Mouse (Mus musculus) adrenal gland, postnatal 10 days (tissue): ENCODE results near the gene Trak1. TPM values are rescaled to one million over a fixed set of nuclear protein-coding genes. Genes with fewer than 3 reads are reported as not detected.

Experiments
- DNase-seq: peaks from one replicate; pipeline ENCODE4 v3.0.0; 2021; ENCODE audit warnings: mixed read lengths
- total RNA-seq, 2 experiments: library from RNA; stranded (reverse); gene quantifications; 2 replicates each; pipeline ENCODE4 v1.2.3; 2021

The Trak1 gene
- total RNA-seq, 2 experiments from 2014 or later, result 84.0 to 117 TPM

DNA sequence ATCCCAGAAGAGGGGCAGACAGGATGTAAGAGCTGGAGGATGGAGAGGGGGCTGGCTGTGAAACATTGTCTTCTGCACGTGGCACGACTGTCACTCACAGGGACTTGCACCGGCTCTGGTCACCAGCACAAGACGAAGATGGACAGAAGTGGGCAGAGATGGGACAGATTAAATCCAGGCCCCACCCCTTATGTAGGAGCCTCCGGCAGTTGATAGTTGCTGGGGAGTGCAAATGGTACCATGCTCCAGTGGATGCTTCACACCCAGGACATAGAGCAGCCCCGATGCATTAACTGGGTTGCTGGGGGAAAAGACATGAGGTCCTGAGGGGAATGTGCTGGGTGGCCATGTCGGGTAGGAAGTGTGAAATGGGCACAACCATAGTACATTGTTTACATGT, 2.1 kb upstream of the Trak1 start:
- no peak for DNase-seq

DNA sequence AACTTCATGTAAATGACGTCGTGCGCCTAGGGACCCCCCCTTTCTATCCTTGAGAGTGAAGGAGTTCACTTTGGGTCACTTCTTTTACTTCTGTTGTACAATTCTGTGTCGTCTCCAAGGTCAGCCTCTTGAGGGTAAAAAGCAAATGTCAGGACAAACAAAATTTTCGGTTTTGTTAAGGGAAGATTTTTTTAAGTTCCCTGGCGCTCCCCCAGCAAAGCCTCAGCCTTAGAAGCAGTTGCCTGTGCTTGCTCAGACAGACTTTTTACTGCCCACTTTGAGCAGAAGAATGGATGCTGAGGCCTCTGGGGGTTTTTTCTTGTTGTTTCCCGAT, 730 bp downstream of the Trak1 start:
- DNase-seq, result no peak

DNA sequence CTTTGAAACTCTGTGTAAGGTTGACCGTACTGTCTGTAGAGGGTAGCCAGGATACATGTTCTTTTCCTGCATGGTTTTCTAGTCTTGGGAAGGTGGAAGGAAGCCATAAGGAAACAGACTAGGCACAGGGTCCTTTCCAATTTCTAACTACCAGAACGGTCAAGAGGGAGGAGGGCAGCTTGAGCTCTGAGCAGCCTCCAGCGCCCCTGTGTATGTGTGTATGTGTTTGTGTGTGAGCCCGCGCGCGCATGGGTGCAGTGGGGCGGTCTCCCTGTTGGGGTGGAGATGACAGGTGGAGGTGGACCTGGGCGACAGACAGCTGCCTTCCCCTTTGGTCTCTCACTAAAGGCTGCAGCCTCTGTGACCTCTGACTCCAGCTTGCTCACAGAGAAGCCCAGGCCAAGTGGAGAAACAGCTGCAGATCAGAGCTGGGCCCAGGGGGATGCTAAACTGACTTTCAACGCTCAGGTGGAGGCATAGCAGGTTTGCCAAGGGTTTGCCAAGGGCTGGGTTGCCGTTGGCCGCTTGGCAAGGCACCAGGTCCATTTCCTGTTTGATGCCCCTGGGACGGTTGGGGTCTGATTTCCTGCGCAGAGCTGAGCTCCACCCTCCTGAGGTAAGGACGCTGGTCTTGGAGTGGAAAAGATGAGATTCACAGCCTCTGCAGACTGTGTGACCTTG, 1.2 kb downstream of the Trak1 start:
- DNase-seq, result peak; percentile 76

DNA sequence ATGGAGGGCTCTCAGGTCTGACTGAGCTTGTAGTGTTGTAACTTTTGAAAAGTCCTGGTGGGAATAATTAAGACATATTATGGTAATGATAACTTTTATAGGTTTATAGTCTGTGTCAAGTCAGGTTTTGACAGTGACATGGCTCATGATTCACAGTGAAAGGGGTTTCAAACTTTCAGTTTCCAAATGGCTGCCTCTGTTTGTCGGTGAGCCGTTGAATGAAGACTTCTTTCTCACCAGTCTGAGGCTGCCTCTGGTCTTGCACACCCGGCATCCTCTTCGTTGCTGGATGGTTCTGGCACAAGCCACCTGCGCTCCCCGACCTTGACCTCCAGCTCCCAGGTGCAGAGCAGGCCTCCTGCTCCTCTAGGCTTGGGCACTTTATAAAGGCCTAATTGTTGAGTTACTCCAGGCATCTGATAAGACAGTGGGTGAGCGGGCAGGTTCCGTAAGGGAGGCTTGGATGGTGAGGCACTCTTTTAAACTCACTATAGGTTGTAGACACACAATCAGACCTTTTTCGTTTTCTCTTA, 2.0 kb downstream of the Trak1 start:
- peak; percentile 18 for DNase-seq

DNA sequence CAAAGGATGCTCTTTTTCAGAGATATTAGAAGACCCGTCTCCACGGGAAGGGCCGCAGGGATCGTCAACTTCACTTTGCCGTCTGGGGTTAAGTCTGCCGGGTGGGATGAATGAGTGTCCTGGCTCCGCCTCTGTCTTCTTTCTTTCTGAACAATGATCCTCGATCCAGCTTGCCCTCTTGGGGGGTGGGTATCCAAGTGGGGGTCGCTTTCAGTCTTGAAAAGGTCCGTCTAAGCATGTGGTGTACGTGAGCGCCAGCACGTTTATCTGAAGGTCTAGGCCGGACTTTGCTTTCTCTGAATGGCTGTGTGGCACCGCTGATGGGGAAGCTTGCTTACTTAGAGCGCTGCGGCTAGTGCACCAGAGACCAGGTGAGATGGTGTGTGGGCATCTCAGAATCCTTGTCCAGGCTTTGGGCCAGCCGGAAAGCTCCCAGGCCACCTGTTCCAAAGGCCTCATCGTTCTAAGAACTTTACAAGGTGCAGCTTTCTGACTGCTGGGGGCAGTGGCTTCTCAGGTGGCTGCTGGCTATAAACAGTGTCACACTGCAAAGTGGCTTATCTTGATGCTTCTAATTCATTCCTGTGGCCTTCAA, 2.8 kb downstream of the Trak1 start:
- DNase-seq, result no peak

DNA sequence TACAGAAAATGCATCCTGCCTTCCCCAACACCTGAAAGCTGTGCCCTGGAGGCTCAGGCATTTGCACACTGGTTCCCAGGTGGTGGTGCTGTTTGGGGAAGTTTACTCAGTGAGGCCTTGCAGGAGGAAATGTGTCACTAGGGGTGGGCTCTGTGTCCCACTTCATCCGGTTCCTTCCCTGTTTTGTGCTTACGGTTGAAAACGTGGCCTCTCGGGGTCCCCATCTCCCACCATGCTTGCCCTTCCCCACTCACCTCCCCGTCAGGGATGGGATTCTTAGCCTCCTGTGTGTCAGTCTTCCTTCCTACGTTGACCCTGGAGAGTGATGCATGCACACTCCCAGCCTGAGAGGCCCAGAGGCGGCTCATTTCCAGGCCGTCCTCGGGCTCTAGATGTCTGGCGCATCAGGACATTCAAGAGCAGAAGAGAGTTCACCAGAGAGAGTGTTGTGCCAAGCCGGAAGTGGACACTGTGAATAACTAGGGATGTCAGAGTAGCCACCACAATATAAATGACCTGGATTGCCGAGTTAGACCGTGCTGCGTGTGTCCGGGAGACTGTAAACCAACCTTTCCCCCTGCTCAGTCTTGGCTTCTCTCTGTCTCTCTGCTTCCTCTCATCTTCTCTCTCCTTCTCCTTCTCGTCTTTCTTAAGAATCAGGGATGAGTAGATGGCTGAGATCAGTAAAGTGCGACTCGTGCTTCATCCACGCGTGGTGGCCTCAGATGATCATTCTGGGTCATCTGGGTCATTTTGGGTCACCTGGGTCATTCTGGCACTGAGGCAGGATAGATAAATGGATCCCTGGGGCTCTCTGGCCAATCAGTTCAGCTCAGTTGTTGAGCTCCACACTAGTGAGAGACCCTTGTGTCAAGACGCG, 4.0 kb downstream of the Trak1 start:
- DNase-seq, result peak; percentile 10

DNA sequence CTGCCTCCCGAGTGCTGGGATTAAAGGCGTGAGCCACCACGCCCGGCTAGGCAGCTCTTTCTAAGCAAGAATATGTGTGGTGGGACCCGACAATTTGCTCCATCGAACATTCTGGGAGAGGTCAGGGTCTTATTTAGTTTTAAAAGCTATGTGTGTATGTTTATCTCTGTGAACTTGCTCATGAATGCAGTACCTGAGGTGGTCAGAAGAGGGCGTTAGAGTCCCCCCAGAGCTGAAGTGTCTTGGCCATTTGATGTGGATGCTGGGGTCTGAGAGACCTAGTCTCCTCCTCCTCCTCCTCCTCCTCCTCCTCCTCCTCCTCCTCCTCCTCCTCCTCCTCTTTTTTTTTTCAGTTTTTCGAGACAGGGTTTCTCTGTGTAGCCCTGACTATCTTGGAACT, 5.2 kb downstream of the Trak1 start:
- peak; percentile 12 for DNase-seq

DNA sequence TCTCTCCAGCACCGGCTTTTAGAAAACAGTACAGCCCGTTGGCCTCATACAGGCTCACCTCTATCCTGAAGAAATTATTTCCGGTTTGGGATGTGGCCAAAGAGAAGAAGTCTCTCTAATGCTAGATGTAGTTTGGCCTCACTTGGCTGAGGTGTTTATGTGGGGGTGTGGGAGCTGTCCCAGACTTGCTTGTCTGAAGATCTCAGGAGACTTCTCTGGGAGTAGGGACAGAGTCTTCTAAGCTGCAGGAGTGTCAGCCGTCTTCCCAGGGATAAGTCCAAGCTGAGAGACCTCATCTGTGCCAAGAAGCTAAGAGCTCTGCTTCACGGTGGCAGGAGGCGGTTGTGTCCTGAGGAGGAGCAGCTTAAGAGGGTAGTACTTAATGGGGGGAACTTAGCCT, 5.8 kb downstream of the Trak1 start:
- peak; percentile 13 for DNase-seq

DNA sequence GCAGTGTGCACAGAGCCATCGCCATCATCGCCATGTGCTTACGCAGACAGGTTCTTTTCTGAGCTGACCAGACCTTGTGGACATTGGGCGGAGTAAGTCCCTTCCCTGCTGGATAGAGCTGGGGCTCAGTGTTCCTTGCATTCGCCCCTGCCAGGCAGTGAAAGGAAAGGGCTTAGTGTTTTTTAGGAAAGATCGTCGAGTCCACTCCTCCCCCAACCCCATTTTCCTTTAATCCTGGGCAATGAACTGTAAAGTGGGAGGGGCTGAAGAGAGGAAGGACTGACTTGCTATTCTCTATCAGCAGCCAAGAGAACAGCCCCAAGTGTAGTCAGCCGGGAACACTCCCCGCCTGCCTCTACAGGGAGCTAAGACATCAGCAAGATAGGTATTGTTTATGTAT, 6.4 kb downstream of the Trak1 start:
- DNase-seq, result no peak

DNA sequence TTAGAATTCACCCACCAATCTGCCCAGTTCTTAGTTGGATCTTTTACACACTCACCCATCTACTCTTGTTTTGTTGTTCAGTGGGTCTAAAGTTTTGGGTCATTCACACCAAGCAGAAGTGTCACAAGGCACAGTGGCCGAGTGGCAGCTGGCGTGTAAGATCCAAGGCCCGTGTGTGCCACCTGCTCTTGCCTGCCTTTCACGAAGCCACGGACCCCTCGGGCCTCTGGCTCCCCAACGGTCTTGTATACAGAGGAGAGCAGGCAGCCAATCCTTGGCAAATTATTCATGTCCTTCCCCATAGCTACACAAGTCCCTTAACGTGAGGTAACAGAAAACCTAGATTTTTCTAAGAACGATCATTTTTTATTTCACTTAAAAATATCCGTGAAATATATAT, 7.2 kb downstream of the Trak1 start:
- DNase-seq, result no peak

DNA sequence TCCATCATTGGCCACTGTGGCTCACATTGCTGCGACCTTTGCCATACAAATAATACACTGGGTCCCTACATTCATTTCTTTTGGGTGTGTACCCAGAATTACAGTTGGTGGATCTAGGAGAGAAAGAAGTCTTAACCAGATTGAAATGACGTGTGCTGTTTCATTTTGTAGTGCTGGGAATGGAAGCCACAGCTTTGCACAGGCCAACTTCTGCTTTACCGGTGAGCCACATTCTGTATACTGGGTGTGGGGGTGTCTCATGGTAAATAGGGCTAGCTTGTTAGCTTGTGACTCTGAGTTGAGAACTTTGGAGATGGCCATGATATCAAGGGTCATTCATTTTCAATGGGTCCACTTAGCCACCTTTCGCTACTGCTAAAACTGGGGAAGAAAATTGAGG, 8.2 kb downstream of the Trak1 start:
- DNase-seq, result no peak

DNA sequence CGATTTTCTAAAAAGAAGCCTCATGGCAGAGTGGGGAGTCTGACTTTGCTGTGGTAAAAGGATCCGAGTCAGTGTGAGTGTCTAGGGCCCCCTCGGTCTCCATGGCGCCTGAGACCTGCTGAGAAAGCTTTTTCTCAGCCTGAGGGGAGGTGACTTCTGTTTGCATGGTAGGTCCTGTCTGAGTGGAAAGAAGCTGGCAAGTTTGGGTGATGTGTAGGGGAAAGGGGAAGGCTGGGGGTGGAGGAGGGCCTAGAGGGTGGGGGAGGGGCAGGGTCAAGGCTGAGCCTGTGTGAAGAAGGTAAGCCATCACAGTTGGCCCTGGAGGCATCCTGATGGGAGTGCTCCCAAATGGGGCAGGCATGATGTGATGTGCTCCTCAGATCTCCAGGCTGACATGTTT, 12.0 kb downstream of the Trak1 start:
- DNase-seq, result no peak

DNA sequence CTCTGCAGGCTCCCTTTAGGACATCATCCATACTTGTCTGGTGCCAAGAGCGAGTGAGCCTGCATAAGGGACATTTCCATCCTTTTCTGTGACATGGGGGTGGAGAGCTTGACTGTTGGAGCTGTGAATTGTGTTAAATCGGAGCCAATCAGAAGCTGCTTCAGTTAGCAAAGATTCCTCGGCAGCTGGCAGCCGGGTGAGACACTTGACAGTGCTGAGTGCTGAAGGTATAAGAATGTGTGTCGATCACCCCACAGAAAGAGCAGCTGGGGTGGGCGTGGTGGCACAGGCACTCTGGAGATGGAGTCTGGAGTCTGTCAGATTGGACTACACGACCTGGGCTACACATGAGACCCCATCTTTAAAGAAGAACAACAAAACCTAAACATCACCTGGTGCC, 13.2 kb downstream of the Trak1 start:
- DNase-seq, result no peak

DNA sequence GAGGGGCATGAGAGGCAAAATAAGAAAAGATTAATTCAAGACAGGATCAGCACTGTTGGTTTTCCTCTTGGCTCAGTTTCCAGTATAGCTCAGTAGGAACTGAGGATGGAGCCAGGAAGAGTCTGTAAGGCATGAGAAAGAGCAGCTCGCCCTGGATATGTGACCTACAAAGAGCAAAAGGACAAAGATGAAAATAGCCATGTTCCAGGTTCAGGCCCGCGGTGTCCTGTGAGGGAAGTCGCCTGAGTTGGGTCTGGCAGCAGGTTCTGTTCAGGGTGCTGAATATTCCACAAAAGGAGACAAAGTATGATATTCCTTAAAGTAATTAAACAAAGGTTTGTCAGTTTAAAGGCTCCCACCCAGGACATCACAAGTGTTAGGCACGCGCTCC, 14.5 kb downstream of the Trak1 start:
- DNase-seq, result no peak

DNA sequence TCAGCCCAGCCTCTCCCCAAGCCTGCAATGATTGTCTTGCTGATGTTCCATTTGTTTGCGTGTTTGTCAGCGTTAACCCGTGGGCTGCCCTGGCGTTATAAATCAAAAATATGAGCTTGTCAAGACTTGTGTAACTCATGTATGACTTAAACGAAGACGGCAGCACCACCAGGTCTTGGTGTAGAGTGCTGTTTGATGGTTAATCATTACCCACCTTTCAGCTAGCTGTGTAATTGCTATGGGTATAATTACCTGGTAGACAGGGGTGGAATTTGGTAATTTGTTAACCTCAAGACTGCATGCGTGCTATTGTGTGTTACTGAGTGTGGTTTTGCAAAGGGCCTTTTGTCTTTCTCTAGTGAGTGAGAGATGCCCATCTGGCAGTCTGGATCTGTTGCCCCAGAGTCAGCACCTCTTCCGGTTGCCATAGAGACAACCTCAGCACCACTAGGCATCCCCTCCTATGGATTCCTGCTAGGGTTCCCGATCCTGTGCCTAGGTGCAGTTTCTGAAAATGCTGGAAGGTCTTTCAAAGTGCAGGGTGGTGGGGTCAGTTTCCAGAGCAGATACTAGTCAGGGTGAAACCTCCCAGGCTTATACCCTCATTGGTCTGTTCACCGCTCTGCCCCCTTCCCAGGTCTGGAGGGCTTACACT, 15.1 kb downstream of the Trak1 start:
- no peak for DNase-seq

DNA sequence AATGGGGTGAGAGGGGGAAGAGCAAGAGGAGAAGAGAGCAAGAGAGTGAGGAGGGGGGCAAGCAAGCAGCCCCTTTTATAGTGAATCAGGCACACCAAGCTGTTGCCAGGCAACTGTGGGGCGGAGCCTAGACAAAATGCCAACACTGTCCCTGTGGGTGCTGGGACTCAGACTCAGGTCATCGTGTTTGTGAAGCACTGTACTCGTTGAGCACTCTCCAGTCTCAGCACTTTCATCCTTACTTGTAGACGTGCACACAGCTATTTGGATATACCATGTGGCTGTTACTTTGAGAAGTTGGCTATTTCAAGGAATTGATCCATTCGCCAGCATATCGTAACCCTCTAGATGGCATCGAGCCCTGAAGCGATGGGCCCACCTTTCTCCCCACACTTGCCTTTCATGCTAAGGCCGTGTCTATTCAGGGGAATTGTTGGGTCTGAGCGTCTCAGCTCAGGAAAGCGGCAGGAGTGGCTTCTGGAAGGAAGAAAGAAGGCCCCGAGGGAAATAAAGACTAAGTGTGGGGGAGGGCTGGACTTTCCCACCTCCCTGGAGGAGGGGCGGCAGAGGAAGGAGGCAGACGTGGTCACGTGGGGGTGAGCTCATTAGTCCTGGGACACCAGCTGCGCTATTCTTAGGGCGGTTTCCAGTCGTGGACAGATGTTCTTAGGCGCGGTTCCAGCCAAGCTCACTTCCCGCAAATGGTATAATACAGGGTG, 16.5 kb downstream of the Trak1 start:
- DNase-seq, result peak; percentile 82

DNA sequence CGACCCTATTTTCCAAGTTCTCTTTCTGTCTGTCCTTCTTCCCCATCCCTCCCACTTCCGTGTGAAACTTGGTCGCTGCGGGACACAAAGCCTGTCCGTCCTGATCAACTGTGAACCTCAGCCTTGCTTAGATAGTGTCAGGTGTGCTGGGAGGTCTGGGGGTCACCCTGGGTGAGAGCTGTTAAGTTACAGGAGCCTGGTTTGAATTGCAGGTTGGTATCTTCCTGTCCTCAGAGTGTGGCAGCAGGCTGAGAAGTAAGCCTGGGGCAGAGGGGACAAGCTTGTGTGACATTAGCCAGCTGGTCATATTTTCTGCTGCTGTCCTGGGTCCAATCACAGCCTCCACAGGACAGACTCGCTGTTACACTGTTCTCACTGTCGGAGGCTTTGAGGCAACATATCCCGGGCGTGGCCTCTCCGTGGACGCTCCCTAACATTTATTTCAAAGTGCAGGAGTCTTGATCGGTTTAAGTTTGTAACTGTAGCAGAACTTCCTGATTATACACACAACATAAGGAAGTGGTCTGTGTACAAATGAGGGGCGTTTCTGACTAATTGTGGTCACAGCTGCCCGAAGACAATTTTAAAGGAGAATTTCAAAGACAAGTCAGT, 17.3 kb downstream of the Trak1 start:
- no peak for DNase-seq

DNA sequence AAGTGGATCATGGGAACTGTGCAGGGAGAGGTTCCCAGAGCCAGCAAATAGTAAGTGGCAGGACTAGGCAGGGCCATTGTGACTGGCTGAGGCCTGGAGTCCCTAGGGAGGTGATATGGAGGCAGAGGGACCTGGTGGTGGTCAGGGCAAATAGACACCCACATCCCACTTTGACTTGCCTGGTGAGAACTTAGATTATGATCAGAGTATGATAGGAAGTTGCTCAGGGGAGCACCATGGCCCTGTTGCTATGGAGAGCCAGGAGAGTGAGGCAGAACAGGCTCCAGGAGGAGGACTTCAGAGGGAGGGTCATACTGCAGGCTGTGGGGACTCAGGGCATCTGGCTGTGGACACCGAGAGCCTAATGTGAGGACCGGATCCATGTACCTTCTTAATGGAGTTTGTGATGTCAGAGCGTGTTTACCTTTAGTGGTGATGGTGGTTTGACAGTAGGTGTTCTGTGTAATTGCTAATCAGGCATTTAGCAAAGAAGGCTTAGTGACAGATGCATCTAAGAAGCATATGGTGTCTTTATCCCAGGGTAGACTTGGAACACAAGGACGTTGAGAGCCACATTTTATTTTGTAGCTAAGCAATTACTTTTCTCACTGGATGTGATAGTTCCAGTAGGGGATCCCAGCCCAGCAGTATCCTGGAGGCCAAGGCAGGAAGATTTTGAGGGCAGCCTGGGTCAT, 18.7 kb downstream of the Trak1 start:
- no peak for DNase-seq

DNA sequence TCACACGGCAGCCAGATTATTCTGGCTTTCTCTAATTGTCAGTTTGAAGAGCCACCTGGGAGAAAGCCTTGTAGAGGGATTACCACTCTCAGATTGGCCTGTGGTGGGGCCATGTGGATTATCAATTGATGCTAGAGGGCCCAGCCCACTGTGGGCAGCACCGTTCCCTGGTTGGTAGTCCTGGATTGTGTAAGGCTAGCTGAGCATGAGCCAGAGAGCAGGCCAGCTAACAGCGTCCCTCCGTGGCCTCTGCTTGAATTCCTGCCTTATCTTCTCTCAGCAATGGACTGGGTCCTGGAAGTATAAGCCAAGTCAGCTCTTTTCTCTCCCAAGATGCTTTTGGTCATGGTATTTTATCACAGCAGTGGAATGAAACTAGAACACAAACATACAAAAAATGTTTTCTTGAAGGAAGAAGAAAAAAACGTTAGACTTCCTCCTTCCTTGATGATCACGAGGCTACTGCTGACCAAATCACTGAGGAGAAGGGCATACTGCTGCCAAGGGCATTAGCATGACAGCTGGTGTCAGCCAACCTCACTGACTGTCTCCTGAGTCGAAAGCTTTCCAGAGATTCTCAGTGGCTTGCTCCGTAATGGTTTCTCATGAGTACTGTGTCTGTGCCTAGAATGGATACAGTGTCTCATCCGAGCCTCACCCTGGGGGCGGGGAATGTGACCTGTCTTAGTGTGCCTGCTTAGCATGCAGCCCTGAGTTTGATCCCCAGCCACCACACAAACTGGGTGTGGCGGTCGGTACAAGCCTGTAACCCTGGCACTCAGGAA, 19.5 kb downstream of the Trak1 start:
- peak; percentile 51 for DNase-seq

DNA sequence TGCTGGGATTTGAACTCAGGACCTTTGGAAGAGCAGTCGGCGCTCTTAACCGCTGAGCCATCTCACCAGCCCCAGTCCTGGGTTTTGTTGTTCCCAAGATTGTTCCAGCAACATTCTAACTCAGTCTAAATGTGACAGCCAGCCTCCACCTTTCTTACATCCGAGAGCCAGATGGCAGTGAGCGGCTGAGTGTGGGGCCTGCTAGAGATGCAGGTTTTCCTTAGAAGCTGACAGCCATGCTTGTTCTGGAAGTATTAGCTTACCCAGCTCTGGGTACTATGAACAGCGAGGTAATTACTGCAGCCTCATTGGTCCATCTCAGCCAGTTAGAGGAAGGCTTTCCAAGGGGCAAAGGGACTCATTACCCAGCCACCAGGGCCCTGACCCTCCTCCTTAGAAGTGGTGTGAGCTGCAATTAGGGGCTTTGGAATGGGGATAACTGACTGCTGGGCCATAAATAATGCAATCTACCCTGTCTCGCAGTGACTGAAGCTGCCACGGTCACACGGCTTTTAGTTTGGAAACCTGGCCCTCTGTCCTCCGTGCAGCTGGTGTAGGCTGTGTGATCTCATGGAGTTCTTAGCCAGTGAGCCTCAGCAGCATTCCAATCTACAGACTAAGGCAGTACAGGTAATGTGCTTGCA, 22.1 kb downstream of the Trak1 start:
- DNase-seq, result no peak
